Mouse (Mus musculus): ENCODE measurements around the gene Cux2. TPM values are rescaled to one million over a fixed set of nuclear protein-coding genes. Genes with fewer than 3 reads are reported as not detected.

Gene Cux2
- total and polyA plus RNA-seq, 3 experiments: 0.17 TPM; not detected in 2

GRCm38 (mm10) chr5:121889819-121890362 lies 160.0 kb downstream of the Cux2 start:
- dilution Hi-C loops (cut with MboI; ENCODE audit: extremely low pct_ligation_motif_present, extremely low pct_unique_long_range_greater_than_20kb, low sequenced_read_pairs) (no loop called here), in situ Hi-C loops (cut with MboI; ENCODE audit: low pct_ligation_motif_present, low pct_unique_long_range_greater_than_20kb, low sequenced_read_pairs) (no loop called here)
- Histone ChIP-seq H3K4me2 (ENCODE audit: insufficient read depth, low read depth, poor library complexity, severe bottlenecking) (no peak overlapping the region), H3K27me3 (replicated peaks) (peaks cover 42% of the 10 kb centered on the region), H3K4me1 (ENCODE audit: control insufficient read depth in 1 of 2, insufficient read depth in 2 of 2) (peaks cover 4 to 14% of the 10 kb centered on the region in 2 experiments; a peak in 3 of 4 replicates), H3K36me3 (replicated peaks in 1 of 2; ENCODE audit: control insufficient read depth in 1 of 2, insufficient read depth in 1 of 2, low read length in 1 of 2) (no peaks in the 10 kb centered on the region), H3K79me2 (replicated peaks; ENCODE audit: control insufficient read depth, extremely low read depth, insufficient read depth, poor library complexity, severe bottlenecking) (no peaks in the 10 kb centered on the region), H3K9me3 (replicated peaks; ENCODE audit: low read length) (peaks cover 28% of the 10 kb centered on the region), H3K4me3 (replicated peaks in 1 of 3; ENCODE audit: low read depth in 2 of 3, low read length in 2 of 3, poor library complexity in 1 of 3) (no peak overlapping the region), H3K9ac (ENCODE audit: insufficient read depth, low read depth) (no peak overlapping the region), H3K27ac (ENCODE audit: insufficient read depth, low read depth) (no peak overlapping the region)
- TF ChIP-seq MAFK (IDR thresholded peaks at IDR 0.05; ENCODE audit: insufficient replicate concordance, low read length) (no peak), JUND (conservative IDR thresholded peaks at IDR 0.05; ENCODE audit: low read depth, low read length) (no peak), TCF12 (IDR thresholded peaks at IDR 0.05; ENCODE audit: low read depth, low read length) (no peak), E2F4 (IDR thresholded peaks at IDR 0.05; ENCODE audit: insufficient replicate concordance, low read depth, low read length) (no peak), TBP (conservative IDR thresholded peaks at IDR 0.05; ENCODE audit: low read depth, low read length) (no peak), CHD1 (IDR thresholded peaks at IDR 0.05; ENCODE audit: low read depth, low read length) (no peak), MEF2A (IDR thresholded peaks at IDR 0.05; ENCODE audit: borderline replicate concordance, low read depth, low read length) (no peak), MYC (IDR thresholded peaks at IDR 0.05; ENCODE audit: low read depth, low read length) (no peak), POLR2AphosphoS2 (IDR thresholded peaks at IDR 0.05; ENCODE audit: low read depth, low read length) (no peak), ZC3H11A (IDR thresholded peaks at IDR 0.05; ENCODE audit: low read depth, low read length) (no peak), KAT2A (IDR thresholded peaks at IDR 0.05; ENCODE audit: insufficient replicate concordance, low read length) (no peak), NELFE (IDR thresholded peaks at IDR 0.05; ENCODE audit: low read depth, low read length) (no peak), SMC3 (IDR thresholded peaks at IDR 0.05; ENCODE audit: low read depth, low read length) (no peak), GABPA (IDR thresholded peaks at IDR 0.05; ENCODE audit: insufficient replicate concordance, low read depth, low read length) (no peak), ETS1 (conservative IDR thresholded peaks at IDR 0.05; ENCODE audit: low read depth, low read length) (no peak), BHLHE40 (IDR thresholded peaks at IDR 0.05; ENCODE audit: low read depth, low read length) (no peak), USF2 (conservative IDR thresholded peaks at IDR 0.05; ENCODE audit: low read depth, low read length) (no peak), ZMIZ1 (IDR thresholded peaks at IDR 0.05; ENCODE audit: low read depth, low read length) (no peak), UBTF (IDR thresholded peaks at IDR 0.05; ENCODE audit: low read depth, low read length) (no peak), ZKSCAN1 (IDR thresholded peaks at IDR 0.05; ENCODE audit: borderline replicate concordance, low read depth, low read length) (no peak)
- DNase-seq (ENCODE audit: extremely low read depth): no peak

GRCm38 (mm10) chr5:121889375-121889774 lies 160.5 kb downstream of the Cux2 start:
- Histone ChIP-seq H3K4me3 (replicated peaks in 1 of 3; ENCODE audit: low read depth in 2 of 3, low read length in 2 of 3, poor library complexity in 1 of 3) (no peak overlapping the region), H3K27me3 (replicated peaks) (peaks cover 38% of the 10 kb centered on the region), H3K9ac (ENCODE audit: insufficient read depth, low read depth) (no peak overlapping the region), H3K4me1 (ENCODE audit: control insufficient read depth in 1 of 2, insufficient read depth in 2 of 2) (peaks cover 4 to 14% of the 10 kb centered on the region in 2 experiments; a peak in 3 of 4 replicates), H3K4me2 (ENCODE audit: insufficient read depth, low read depth, poor library complexity, severe bottlenecking) (no peak overlapping the region), H3K36me3 (replicated peaks in 1 of 2; ENCODE audit: control insufficient read depth in 1 of 2, insufficient read depth in 1 of 2, low read length in 1 of 2) (no peaks in the 10 kb centered on the region), H3K79me2 (replicated peaks; ENCODE audit: control insufficient read depth, extremely low read depth, insufficient read depth, poor library complexity, severe bottlenecking) (no peaks in the 10 kb centered on the region), H3K27ac (ENCODE audit: insufficient read depth, low read depth) (no peak overlapping the region), H3K9me3 (replicated peaks; ENCODE audit: low read length) (peaks cover 28% of the 10 kb centered on the region)
- TF ChIP-seq RCOR1 (conservative IDR thresholded peaks at IDR 0.05; ENCODE audit: low read depth, low read length) (no peak), CTCF (conservative IDR thresholded peaks at IDR 0.05 in 1 of 2, IDR thresholded peaks at IDR 0.05 in 1 of 2; ENCODE audit: low read depth in 2 of 2, low read length in 2 of 2) (no peak), JUND (conservative IDR thresholded peaks at IDR 0.05; ENCODE audit: low read depth, low read length) (no peak), USF1 (IDR thresholded peaks at IDR 0.05; ENCODE audit: low read depth, low read length) (no peak), UBTF (IDR thresholded peaks at IDR 0.05; ENCODE audit: low read depth, low read length) (no peak), JUN (IDR thresholded peaks at IDR 0.05; ENCODE audit: insufficient read depth, low read depth, low read length) (no peak), E2F4 (IDR thresholded peaks at IDR 0.05; ENCODE audit: insufficient replicate concordance, low read depth, low read length) (no peak), ZKSCAN1 (IDR thresholded peaks at IDR 0.05; ENCODE audit: borderline replicate concordance, low read depth, low read length) (no peak), POLR2A (IDR thresholded peaks at IDR 0.05; ENCODE audit: low read depth, low read length) (no peak), EP300 (IDR thresholded peaks at IDR 0.05; ENCODE audit: low read length) (no peak), ETS1 (conservative IDR thresholded peaks at IDR 0.05; ENCODE audit: low read depth, low read length) (no peak), MAX (IDR thresholded peaks at IDR 0.05; ENCODE audit: low read length) (no peak), MXI1 (IDR thresholded peaks at IDR 0.05; ENCODE audit: low read depth, low read length) (no peak), TCF12 (IDR thresholded peaks at IDR 0.05; ENCODE audit: low read depth, low read length) (no peak), SMC3 (IDR thresholded peaks at IDR 0.05; ENCODE audit: low read depth, low read length) (no peak)
- dilution Hi-C loops (cut with MboI; ENCODE audit: extremely low pct_ligation_motif_present, extremely low pct_unique_long_range_greater_than_20kb, low sequenced_read_pairs): no loop called here
- in situ Hi-C loops (cut with MboI; ENCODE audit: low pct_ligation_motif_present, low pct_unique_long_range_greater_than_20kb, low sequenced_read_pairs): no loop called here
- DNase-seq (ENCODE audit: extremely low read depth): no peak
